Mouse (Mus musculus) urinary bladder, postnatal 36 days (tissue): ENCODE measurements at regions not wholly inside any gene's neighbourhood (a gene's known extent, or its start where the extent isn't known, plus 50 kb on each side); places are given as distances from the start of the nearest gene placed in this dataset.

Experiments used
- DNase-seq, 2 experiments: peaks; one replicate each; pipeline ENCODE4 v3.0.0; 2022; ENCODE audit warnings: low spot score in 2 of 2, mixed read lengths in 1 of 2

- no peak for DNase-seq
Observed at GRCm38 (mm10) chr16:71952879-71953406, 355.2 kb upstream of the Robo1 start.

DNA sequence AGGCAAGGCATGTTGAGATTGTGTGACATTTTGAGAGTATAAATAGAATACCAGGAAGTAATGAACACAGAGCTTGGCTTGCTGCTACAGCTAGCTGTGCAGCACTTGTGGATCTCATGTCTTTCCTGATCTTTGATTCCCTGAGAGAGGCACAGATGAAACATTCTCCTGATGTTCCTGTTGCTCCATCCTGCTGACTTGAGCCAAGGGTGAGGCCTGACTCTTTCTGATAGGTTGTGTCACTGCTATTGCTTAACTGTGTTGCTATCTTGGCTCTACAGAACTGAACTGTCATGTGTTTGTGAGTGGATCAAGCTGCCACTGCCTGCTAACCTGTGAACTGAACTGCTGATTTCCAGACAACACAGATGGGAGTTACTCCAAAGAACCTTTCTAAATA, 344.5 kb upstream of the Robo1 start:
- no peak for DNase-seq

GRCm38 (mm10) chr16:71973811-71974210, 334.3 kb upstream of the Robo1 start:
- no peak for DNase-seq

GRCm38 (mm10) chr16:71997634-71998278, 310.4 kb upstream of the Robo1 start:
- no peak for DNase-seq

DNA sequence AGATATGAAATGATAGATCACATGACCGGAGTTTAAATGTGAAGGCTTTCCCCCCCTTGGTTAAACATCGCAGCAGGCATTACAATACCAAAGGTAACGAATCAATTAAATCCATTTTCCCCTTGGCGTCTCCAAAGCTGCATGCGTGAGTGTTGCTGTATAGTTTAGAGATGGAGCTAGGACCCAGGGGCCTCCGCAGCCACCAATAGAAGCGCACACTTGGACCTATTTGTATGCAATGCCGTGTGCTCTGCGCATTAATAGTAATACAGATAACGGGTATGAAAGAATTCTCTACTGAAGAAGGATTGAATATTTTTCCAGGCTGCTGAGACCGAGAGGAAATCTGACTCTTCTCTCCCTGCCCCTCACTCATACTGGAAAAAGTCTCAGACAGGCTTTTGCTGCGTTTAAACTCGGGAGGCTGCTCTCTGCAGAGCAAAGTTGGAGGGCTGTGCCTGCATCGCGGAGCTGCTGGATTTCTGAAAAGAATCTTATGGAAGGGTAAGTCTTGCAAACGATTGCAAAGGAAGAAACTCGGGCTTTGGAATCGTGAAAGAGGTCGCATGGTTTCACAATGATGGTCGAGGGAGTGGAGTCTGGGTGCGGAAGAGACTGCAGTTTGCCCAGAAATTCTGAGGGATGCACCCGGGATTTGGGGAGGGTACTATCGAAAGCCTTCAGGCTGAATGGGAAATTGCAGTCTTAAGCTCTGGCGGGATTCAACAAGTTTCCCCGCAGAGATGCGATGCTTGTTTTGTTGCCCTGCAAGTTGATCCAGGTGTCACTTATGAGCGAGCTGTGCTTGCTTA, 280.5 kb upstream of the Robo1 start:
- DNase-seq: no peak

- DNase-seq: no peak
Observed at GRCm38 (mm10) chr16:72028216-72028610, 279.9 kb upstream of the Robo1 start.

- DNase-seq: no peak
Observed at GRCm38 (mm10) chr16:72028798-72029197, 279.3 kb upstream of the Robo1 start.

DNA sequence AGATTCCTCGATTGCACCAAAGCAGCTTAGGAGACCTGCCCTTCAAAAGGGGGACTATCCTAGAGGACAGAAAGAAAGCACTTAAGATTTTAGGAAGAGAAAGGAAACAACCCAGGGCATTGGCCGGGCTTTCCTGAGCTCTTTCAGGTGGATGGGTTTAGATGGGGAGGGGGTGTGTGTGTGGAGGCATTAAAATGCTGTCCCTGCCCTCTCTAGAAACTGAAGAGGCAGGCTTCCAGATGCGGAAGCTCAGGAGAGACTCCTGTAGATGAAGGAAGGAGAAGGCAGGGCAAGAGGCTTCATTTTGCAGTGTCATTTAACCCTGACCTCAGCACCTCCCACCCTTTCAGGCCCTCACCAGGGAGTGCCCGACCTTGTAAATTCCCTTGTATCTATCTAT, 278.8 kb upstream of the Robo1 start:
- DNase-seq: no peak

DNA sequence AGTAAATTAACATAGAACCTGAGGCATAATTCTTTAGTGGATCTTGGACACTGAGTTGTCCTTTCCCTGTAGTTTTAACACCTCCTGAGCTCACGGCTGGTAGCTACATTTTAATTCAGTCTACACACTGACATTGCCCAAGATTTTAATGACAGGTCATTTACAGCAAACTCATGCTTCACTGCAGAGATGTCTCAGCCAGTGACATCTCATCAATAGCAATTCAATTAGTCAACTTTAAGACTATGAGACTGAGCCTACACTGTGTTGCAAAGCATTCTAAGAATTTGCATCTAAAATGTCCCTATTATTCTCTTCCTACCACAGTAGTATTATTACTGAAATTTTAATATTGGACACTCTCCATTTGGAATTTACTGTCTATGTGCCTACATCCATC, 239.9 kb upstream of the Robo1 start:
- DNase-seq: no peak

GRCm38 (mm10) chr16:72069581-72069980, 238.5 kb upstream of the Robo1 start:
- no peak for DNase-seq

- no peak for DNase-seq
Observed at GRCm38 (mm10) chr16:72071756-72072471, 236.2 kb upstream of the Robo1 start.

GRCm38 (mm10) chr16:72085181-72085580, 222.9 kb upstream of the Robo1 start:
- DNase-seq: no peak

DNA sequence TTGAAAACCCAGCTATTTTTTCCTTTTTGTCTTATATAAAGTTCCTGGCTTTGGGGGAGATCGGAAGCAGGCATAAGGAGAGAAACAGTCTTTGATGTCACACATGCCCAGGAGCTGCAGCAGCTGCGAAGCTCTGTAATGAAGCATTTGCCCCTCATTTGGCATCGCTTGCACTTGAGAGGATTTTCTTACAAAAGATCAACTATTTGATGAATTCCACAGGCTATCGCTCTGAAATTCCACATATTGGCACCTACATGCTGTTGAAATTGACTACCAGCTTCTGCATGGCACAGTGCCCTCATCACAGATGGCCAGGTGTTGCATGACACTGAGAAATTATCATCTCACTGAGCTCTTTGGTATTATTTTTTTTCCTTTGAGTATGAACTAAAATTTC, 220.1 kb upstream of the Robo1 start:
- DNase-seq: no peak

- no peak for DNase-seq
Observed at GRCm38 (mm10) chr16:72088916-72089315, 219.2 kb upstream of the Robo1 start.
